Mouse (Mus musculus): ENCODE data around the gene Cacna1e. TPM values are rescaled to one million over a fixed set of nuclear protein-coding genes. Genes with fewer than 3 reads are reported as not detected.

Gene Cacna1e
- 0.20 TPM for polyA plus RNA-seq (2014; fragmentation: Illumina TruSeq; extraction: RNeasy Lipid Tissue Mini Kit (QIAGEN cat#74804); ENCODE audit: insufficient read depth, low read depth, low replicate concordance)

DNA sequence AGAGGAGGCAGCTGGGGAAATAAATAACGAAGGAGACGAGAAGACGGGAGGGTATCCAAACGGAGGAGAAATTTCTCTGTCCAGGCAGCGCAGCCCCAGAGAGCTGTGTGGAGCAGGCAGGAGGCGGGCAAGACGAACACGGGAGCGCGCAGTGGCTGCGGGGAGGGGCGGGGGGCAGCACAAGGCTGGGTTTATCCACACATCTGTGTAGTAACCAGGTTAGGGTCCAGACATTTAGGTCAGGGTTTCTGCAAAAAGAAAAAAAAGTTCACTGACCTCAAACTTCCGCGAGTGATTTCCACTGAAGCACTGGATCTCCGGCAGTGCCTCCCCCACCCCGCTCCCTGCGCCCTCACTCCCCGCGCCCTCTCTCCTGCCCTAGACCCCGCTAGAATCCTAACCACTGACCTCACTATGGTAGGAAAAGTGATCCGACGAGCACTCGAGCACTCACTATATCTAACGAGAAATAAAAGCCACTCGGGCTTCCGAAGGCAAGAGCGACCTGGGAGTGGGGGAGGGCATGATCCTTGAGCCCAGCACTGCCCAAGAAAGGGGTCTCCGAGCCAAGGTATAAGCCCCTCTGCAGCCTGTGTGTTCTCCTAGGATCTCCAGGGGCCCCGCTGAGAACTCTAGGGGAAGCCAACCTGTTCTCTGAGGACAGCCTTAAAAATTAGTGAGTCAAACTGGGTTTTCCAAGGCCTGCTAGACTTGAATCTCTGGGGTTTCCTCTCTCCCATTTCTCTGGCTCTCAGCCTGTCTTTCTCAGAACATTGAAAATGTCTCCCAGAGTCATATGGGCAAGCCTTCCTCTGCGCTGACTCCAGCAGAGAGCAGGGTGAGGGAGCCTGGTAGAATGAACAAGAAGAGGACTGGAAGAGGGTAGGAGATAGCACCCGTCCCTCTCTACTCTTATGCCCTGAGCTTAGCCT, at the start of gene Cacna1e:
TSS of gene Cacna1e (minus strand) at position 227 of the 932 bp plus-strand sequence.

Other genes starting within 250 kb of the Cacna1e start
- 30.4 TPM for gene Ier5, start 215.1 kb upstream of the Cacna1e start, polyA plus RNA-seq (2014; fragmentation: Illumina TruSeq; extraction: RNeasy Lipid Tissue Mini Kit (QIAGEN cat#74804); ENCODE audit: insufficient read depth, low read depth, low replicate concordance)

Measured in lung, adult 10 weeks (tissue).